15 mouse cellular contexts compared by ENCODE assay signal in the genomic region with DNA sequence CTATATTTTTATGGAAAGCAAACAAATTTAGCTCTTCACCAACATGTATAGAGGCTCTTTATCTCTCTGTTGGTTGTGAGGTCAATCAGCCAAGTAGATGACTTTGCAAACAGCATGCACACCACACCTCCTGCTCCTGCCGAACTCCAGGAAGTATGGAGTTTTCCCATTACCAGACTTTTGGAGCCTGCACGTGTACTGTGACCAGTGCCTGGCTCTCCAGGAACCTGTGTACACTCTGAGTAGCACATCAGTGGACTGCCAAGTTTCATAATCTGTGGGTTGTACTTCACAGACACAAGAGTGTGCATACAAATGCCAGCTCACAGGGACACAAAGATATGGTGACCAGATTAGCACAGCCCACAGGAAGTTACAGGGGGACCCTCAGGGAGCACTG.
"Had no signal": no experiment of that assay in that cellular context is flagged by ENCODE, and none has a peak within 500 bp of the region (broad histone marks: within the 10 kb centered on the region; RNA-seq: fewer than 3 reads in every experiment).

No protein-coding gene starts in this region.

- H3K4me1 ChIP-seq: lung, embryonic 15.5 days; megakaryocyte, embryonic 14.5 days; midbrain, embryonic 12.5 days; neural tube, embryonic 12.5 days had no signal

- H3K36me3 ChIP-seq: lung, embryonic 15.5 days; midbrain, embryonic 12.5 days; neural tube, embryonic 12.5 days had no signal

- H3K4me3 ChIP-seq: lung, embryonic 15.5 days; megakaryocyte, embryonic 14.5 days; midbrain, embryonic 12.5 days; neural tube, embryonic 12.5 days had no signal

- H3K9ac ChIP-seq: lung, embryonic 15.5 days; midbrain, embryonic 12.5 days; neural tube, embryonic 12.5 days had no signal

- ATAC-seq: lung, postnatal 0 days; midbrain, embryonic 16.5 days had no signal

- H3K4me2 ChIP-seq: lung, embryonic 15.5 days; midbrain, embryonic 12.5 days; neural tube, embryonic 12.5 days had no signal

- H3K27ac ChIP-seq: lung, embryonic 15.5 days; macrophage; midbrain, embryonic 12.5 days; neural tube, embryonic 12.5 days had no signal

- H3K9me3 ChIP-seq: lung, embryonic 15.5 days; midbrain, embryonic 12.5 days; neural tube, embryonic 12.5 days had no signal

- DNase-seq: lung, adult 2 months; lung, postnatal 14 days; lung, postnatal 36 days; midbrain, embryonic 14.5 days; right cerebral cortex, postnatal 14 days; thymus, adult 18-20 months; thymus, postnatal 25 days; thymus, postnatal 4 days had no signal

- H3K27me3 ChIP-seq: lung, embryonic 15.5 days; megakaryocyte, embryonic 14.5 days; midbrain, embryonic 12.5 days; neural tube, embryonic 12.5 days had no signal
